Mouse (Mus musculus): ENCODE data around the gene Maml3.

DNA sequence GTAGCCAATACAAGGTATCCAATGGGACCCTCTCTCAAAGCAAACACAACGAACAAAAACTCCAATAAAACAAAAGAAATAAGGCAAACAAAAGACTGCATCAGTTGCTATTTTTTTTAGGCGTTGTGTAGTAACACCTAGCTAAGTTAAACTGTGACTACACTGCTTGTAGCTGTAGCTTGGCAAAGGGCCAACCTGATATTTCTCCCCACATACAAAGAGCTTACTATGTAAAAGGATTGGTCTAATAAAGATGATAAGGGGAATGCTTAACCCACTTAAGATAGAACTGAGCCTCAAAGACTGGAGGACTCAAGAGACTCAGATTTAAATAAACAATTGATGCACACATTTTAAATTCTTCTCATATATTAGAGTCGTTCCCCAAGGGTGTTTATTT, 230.6 kb downstream of the Maml3 start:
- TF ChIP-seq CTCF (IDR thresholded peaks at IDR 0.05) (no peak), EP300 (IDR thresholded peaks at IDR 0.05) (no peak)

Data from lung, postnatal 0 days (tissue).